Mouse (Mus musculus) mouse embryonic stem cell (cell line): ENCODE results near the gene Adnp.

Source experiments
- in situ Hi-C, 2 experiments: fragments of 300-500 bp; cut with MboI; formaldehyde crosslinking; loops; 1 replicate in 1 of 2; 3 replicates in 1 of 2; pipeline ENCODE4 v1.14.3; 2019 to 2020; ENCODE audit warnings: low sequenced_read_pairs in 2 of 2, low pct_unique_long_range_greater_than_20kb in 1 of 2, mixed read lengths in 1 of 2; ENCODE audit not compliant: unreplicated experiment in 1 of 2

The Adnp gene

DNA sequence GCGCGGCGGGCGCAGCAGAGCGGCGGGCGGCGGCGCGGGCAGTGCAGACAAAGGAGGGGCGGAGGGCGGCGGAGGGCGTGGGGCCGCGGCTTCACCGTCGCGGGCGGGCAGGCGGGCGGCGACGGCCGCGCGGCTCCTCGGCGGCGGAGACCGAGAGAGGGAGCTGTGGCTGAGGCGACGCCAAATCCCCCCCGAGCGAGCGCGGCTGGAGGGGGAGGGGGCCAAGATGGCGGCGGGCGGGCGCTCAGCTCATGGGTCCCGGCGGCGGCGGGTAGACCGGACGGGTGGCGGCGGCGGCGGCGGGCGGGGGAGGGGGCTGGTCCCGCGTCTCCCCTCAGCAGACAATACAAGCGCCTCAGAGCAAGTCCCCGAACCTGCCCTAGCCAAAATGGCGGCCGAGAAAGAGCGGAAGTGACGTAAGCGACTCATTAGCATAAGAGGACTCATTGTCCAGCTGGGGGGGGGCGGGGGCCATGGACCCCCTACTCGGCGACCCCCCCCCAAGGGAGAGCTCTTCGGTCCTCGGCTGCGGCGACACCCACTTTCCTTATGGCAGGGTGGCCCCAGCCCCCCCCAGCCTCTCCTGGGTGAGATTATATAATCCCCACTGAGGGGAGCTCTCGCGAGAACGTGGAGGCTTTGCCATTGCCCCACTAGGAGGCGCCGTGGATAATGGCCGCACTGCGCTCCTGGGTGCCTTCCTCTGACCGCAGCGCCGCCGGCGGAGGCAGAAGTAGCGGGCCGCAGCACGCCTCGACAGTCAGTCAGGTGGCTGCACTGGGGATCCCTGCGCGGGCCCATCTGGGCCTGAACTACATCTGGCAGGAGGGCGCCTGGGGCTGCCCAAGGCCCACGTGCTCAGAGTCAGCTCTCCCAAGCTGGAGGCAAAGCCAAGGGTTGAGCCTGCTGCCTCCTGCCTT lies at the start of gene Adnp:
Gene Adnp, minus strand, starts transcription at position 388 of the 920 bp plus-strand sequence.
- in situ Hi-C loops: loop anchor here in 1 of 2 experiments (5.0 kb wide), 1 partner anchor 80 kb away; no protein-coding TSS in a partner anchor

DNA sequence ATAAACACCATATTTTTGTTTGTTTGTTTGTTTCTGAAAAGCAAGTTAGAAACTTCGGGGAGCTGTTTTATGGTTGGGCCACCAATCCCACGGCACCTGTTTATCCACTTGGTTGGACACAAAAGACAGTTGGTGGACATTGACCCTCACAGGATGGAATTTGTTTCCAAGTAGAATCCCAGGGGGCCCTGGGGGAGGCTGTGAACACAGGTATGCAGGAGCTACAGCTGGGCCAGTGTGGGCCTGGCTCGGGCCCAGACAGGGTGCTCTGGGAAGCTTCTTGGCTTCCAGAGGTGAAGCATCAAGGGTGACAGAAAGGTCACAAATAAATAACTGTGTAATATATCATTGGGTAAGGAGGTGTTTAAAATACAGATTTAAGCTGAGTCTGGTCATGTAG lies 49.6 kb upstream of the Adnp start:
- in situ Hi-C loops: loop anchor here (10.0 to 25.0 kb wide), 4 partner anchors 181 to 606 kb away; no protein-coding TSS in a partner anchor

- in situ Hi-C loops: loop anchor here (10.0 to 25.0 kb wide), 4 partner anchors 183 to 608 kb away; no protein-coding TSS in a partner anchor
Measured at GRCm38 (mm10) chr2:168253822-168254221, 46.9 kb upstream of the Adnp start.

DNA sequence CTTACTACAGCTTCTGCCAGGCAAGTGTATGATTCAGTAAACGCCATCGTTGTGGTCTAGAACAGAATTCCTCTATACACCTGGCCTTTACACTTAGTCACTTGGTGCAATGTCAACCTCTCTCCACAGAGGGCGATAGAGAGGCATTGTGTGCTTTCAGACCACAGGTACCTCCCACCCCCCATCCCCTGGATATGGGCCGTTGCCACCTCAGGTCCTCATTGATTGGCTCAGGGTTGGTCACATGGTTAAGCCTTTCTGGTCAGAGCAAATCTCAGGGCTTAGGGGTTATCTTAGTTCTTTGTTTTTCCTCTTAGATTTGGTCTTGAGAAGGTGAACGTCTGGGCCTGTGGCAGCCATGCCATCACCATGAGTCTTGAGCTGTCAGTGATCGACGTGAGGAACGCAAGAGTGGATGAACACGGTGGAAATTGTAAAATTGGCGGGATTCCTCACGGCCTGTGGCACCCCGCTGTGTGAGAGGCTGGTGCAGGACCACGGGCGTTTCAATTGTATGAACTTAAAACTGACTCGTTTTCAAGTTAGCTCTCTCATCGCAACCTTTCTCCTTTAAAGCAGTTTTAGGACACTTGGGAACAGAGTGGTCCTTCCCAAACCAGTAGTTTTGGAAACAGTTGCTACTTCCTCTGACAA lies 45.9 kb upstream of the Adnp start:
- in situ Hi-C loops: loop anchor here (10.0 to 25.0 kb wide), 4 partner anchors 185 to 610 kb away; no protein-coding TSS in a partner anchor

GRCm38 (mm10) chr2:168250270-168250669 lies 43.4 kb upstream of the Adnp start:
- in situ Hi-C loops: loop anchor here (10.0 to 25.0 kb wide), 4 partner anchors 187 to 612 kb away; no protein-coding TSS in a partner anchor

DNA sequence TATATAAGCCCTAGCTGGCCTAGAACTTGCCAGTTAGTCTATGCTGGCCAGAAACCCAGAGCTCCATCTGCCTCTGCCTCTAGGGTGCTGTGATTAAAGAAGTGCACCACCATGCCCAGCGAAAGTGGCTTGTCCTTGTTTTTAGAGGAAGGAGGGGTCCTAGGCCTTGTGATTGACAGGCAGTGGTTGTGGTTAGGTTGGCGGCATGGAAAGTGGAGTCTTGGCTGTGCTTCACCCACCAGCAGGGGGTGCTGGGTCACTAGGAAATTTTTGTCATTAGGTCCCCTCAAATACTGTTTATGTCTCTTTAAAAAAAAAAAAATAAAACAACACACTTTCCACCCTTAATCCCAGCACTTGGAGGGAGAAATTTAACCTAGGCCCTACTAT lies 41.9 kb upstream of the Adnp start:
- in situ Hi-C loops: no loop called here

DNA sequence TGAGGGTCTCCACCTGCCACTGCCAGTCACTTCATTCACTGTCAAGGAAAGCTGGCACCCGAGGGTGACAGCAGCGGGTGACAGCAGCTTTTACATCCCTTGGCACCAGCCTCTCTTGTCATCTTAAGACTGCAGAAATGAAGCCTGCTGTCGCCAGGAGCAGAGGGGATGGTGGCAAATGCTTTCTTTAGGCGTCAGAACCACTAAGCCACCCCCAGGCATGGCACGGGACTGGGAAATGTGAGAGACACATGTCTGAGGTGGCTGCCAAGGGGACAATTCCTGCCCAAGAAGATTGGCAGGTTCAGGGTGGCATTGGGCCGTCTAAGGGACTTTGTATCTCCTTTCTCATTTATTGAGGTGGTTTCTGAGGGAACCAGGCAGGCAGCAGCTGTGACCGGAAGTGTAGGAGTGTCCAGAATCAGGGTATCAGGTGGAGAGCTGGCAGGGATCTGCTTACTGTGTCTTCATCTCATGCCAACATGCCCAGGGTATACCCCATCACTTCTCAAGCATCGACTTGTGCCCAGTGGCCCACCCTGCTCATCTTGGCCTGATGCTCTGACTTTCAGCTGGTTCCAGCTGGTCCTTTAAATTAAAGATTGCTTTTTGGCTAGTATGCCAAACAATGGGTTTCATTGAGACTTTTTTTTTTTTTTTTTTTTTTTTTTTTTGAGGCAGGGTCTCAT lies 41.4 kb upstream of the Adnp start:
- in situ Hi-C loops: no loop called here

DNA sequence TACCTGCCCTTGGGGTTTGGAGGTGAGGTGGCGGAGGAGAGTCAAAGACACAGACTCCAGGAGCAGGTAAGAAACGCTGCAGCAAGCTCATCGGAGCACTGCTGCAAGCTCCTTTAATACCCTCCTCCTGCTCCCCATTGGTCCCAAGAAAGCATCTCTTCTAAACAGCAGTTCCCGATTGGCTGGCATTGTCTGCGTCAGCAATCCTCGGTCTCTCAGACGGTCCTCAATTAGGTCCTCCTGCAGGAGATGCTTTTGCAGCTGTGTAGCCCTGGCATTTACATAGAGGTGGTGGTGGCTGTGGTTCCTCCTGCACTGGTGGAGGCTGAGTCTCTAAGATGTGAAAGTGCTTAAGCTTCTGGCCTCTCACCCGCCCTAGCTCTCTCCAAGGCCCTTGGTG lies 38.7 kb upstream of the Adnp start:
- in situ Hi-C loops: no loop called here

GRCm38 (mm10) chr2:168243278-168243677 lies 36.4 kb upstream of the Adnp start:
- in situ Hi-C loops: no loop called here

DNA sequence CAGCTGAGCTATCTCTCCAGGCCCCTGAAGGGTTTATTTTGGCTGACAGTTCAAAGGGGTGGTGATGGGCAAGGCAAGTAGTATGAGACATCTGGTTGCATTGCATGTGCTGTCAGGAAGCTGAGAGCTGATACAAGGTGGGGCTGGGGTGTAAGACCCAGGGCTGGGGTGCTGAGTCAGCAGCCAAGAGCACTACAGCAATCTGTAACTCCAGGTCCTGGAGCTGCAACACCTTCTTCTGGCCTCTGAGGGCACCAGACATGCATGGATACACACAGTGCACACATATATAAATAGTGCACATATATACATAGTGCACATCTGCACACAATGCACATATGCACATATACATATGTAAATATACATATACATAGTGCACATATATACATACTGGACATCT lies 35.9 kb upstream of the Adnp start:
- in situ Hi-C loops: no loop called here

GRCm38 (mm10) chr2:168238335-168238734 lies 31.4 kb upstream of the Adnp start:
- in situ Hi-C loops: no loop called here

GRCm38 (mm10) chr2:168233286-168233685 lies 26.4 kb upstream of the Adnp start:
- in situ Hi-C loops: no loop called here

GRCm38 (mm10) chr2:168231471-168231829 lies 24.5 kb upstream of the Adnp start:
- in situ Hi-C loops: no loop called here

- in situ Hi-C loops: no loop called here
Measured at GRCm38 (mm10) chr2:168230773-168231470, 24.0 kb upstream of the Adnp start.

GRCm38 (mm10) chr2:168230026-168230728 lies 23.3 kb upstream of the Adnp start, which contains the start of the genes Gm20716, Dpm1 and Mocs3:
TSS of gene Gm20716 (minus strand) at chr2:168230364.
TSS of gene Dpm1 (minus strand) at chr2:168230591.
TSS of gene Mocs3 (plus strand) at chr2:168230622.
- in situ Hi-C loops: no loop called here

- in situ Hi-C loops: no loop called here
Measured at GRCm38 (mm10) chr2:168229116-168230025, 22.5 kb upstream of the Adnp start.

GRCm38 (mm10) chr2:168223326-168223725 lies 16.4 kb upstream of the Adnp start:
- in situ Hi-C loops: no loop called here
